Mouse (Mus musculus) liver, postnatal 0 days (tissue): ENCODE measurements at regions not wholly inside any gene's neighbourhood (a gene's known extent, or its start where the extent isn't known, plus 50 kb on each side); places are given as distances from the start of the nearest gene placed in this dataset.

Experiments used
- CTCF ChIP-seq: sonication (generic); IDR thresholded peaks from 2 replicates; pipeline ENCODE4 v1.5.1; 2016; ENCODE audit warnings: antibody characterized with exemption, low read depth
- EP300 ChIP-seq: IDR thresholded peaks from 2 replicates; pipeline ENCODE4 v1.6.1; 2016; ENCODE audit warnings: antibody characterized with exemption, low read depth, mild to moderate bottlenecking

DNA sequence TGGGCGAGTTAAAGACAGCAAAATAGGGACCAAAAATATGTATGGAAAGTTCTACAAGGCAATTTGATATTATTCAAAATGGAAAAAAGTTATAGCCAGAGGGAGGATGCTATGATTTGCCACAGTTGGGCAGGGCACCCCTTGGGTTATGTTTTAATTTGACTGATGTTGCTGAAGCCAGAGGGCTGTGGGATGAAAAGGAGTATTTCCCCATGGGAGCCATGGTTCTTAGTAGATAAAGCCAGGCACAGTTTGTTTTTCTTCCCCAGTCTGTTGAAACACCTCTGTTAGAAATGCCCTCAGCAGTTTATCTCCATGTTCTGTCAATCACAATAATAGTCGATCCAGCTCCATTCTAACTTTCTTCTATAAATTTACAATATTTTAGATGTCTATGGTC, 82.6 kb upstream of the Gm11146 start:
- TF ChIP-seq EP300 (no peak), CTCF (no peak)
